Mouse (Mus musculus) liver, adult 2 months (tissue): ENCODE measurements around the gene Ngdn.

Source experiments
- CTCF ChIP-seq: fragments of 200-500 bp; IDR thresholded peaks from 2 replicates; pipeline ENCODE4 v1.5.1; 2011; ENCODE audit warnings: low read depth, low read length, control low read depth
- POLR2A ChIP-seq: fragments of 200-500 bp; IDR thresholded peaks from 2 replicates; pipeline ENCODE4 v1.6.1; 2011; ENCODE audit warnings: low read length, control low read depth; ENCODE audit not compliant: insufficient read depth; ENCODE audit errors: extremely low read depth

DNA sequence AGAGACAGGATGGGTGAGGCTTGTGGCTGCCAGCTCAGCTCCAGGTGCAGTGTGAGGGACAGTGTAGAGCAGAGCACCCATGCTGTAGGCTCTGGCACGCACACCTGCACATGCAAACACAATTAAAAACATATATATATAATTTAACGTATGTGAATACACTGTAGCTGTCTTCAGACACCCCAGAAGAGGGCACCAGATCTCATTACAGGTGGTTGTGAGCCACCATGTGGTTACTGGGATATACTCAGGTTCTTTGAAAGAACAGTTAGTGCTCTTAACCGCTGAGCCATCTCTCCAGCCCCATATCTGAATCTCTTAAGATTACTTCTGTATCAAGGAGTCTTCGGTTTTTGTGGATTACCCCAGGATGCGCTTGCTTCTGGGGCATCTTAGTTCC is 10.3 kb downstream of the Ngdn start:
- TF ChIP-seq POLR2A (no peak), CTCF (no peak)
